Mouse (Mus musculus): ENCODE data around the gene Cnih3.

Gene Cnih3

DNA sequence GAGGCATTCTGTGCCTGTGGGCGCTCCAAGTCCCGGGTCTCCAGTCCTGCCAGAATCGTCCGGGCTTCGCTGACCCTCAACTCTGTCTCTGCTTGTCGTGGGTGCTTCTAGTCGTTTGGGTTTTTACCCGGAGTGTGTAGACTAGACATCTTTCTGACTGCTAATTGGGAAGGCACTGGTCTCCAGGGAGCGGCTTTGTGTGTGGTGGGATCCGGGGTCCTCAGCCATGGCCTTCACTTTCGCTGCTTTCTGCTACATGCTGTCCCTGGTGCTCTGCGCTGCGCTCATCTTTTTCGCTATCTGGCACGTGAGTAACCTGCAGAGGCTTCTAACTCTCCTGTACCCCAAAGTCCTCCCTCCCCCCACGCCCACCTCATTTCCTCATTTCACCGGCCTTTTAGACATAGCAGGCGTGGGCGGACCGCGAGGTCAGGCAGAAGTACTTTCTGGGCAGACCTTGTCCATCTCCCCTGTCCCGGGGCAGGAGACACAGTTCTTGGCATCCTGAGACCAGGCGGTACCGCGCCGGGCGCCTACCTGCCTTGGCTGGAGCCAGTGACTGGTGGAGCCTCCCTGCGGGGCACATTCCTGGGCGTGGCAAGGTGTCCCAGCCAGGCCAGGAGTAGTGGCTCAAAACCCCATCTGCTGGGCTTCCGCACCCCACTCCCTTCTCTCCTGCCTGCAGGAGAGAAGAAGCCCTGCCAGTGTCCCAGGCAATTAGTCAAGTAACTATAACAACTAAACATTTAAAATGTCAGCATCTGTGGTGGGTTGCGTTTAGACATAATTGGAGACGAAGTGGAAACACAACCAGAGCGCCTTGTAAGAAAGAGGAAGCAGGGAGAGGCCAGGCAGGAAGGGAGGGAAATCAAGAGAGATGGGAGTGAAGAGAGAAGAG, 1.0 kb downstream of the Cnih3 start:
- DNase-seq (ENCODE audit: low spot score in 2 of 2), result no peak

- no peak for DNase-seq (ENCODE audit: low spot score in 2 of 2)
Measured at GRCm38 (mm10) chr1:181355683-181356082, 3.3 kb downstream of the Cnih3 start.

GRCm38 (mm10) chr1:181357870-181358269, 5.4 kb downstream of the Cnih3 start:
- no peak for DNase-seq (ENCODE audit: low spot score in 2 of 2)

GRCm38 (mm10) chr1:181358526-181358925, 6.1 kb downstream of the Cnih3 start:
- DNase-seq (ENCODE audit: low spot score in 2 of 2), result no peak

DNA sequence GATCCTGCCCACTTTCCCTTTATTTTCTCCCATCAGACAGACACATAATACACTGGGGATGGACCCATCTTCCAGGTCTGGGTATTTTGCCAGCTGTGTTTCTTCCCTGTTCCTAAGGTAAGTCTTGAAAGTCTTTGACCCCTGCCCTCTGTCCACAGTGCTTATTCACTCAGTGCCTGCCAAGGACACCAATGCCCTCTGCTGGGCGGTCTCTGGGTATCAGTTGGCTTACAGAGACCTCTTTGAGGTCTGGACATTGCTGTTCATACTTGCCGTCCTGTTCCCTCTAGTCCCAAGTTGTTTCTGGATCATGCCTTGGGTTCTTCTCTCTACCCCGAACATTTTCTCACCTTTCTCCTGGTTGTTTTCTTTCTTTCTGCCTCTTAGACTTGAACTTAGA, 8.3 kb downstream of the Cnih3 start:
- DNase-seq (ENCODE audit: low spot score in 2 of 2), result no peak

DNA sequence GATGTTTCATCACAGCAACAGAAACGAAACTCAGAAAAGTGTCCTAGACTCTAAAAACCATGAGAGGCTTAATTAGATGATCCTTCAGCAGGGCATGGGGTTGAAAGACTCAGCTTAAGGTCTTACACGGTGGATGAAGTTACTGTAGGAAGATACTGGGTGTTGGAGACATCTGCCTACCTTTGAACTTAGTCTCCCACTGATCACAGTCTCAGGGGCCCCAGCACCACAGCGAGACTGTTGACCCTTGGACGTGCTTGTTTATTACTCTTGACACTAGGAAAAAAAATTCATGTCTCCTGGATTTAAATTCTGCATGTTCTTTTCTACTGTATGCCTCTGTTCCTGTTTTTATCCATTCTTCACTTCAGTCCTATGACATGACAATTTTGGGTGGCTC, 11.6 kb downstream of the Cnih3 start:
- DNase-seq (ENCODE audit: low spot score in 2 of 2), result no peak

- no peak for DNase-seq (ENCODE audit: low spot score in 2 of 2)
Measured at GRCm38 (mm10) chr1:181365376-181365775, 12.9 kb downstream of the Cnih3 start.

GRCm38 (mm10) chr1:181368789-181369570, 16.6 kb downstream of the Cnih3 start:
- no peak for DNase-seq (ENCODE audit: low spot score in 2 of 2)

DNA sequence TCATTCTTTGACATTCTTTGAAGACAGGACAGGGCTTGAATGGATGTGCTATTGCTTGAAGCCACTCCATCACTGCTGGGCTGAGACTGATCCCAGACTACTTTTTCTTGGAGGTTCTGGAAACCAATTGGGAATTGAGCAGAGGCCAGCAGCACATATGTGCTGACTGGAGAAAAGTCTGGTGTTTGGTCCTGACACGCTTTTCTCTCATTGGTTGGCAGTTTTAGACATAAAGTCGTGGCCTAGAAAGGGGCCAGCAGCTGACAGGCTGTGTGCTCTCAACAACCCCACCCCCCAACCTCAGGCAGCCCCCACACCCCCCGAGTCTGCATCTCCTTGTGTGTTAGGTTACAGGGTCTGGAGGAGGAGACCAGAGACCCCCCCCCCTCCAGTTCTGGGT, 17.9 kb downstream of the Cnih3 start:
- no peak for DNase-seq (ENCODE audit: low spot score in 2 of 2)

DNA sequence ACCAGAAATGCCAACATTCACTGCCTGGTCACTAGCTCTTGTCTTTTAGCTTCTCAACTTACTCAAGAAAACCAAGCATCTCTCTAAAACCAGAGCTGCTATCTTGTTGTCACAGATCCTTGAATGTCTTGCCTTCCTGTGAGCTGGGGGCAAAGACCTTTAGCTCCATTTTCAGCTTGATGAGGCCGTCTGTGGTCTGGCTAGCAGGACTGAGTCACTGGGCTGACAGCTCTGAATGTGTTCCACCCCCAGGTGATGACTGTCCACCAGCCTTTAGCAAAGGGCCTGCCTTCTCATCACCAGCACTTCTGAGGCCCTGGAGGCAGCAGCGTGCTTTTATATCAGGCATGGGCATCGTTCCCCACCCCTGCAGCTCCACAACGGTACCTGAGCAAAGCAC, 18.8 kb downstream of the Cnih3 start:
- DNase-seq (ENCODE audit: low spot score in 2 of 2), result no peak

DNA sequence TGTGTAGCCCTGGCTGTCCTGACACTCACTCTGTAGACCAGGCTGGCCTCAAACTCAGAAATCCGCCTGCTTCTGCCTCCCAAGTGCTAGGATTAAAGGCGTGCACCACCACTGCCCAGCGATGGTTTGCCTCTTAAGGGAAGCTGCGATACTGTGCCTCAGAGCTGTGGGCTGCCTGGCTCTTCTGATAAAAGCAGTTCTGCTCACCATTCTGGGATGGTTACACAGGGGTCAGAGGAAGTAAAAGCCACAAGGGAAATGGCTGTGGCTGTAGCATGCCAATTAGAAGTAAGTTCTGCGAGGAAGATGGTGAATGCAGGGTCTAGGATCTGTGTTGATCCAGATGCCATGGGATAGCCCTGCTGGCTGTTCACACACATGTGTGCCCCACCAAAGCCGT, 19.9 kb downstream of the Cnih3 start:
- DNase-seq (ENCODE audit: low spot score in 2 of 2), result peak in 1 of 2 experiments; percentile 4

GRCm38 (mm10) chr1:181374627-181375374, 22.4 kb downstream of the Cnih3 start:
- DNase-seq (ENCODE audit: low spot score in 2 of 2), result no peak

DNA sequence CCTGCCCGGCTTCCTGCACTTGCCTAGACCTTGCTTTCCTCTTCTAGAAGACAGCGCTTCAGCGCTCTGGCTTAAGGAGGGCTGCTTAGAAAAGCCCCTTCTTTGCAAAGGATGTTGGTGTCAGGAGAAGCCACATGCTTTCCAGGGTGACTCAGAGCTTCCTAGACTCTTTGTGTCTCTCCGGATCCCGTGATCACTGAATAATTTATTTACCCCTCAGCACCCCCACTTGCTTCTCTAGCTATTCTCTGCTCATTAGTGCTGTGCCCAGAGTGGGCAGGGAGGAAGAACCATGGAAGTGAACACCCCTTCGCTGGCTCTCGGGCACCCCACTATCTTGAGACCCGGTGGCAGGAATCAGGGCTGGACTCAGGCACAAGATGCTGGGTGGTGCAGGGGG, 24.0 kb downstream of the Cnih3 start:
- no peak for DNase-seq (ENCODE audit: low spot score in 2 of 2)

DNA sequence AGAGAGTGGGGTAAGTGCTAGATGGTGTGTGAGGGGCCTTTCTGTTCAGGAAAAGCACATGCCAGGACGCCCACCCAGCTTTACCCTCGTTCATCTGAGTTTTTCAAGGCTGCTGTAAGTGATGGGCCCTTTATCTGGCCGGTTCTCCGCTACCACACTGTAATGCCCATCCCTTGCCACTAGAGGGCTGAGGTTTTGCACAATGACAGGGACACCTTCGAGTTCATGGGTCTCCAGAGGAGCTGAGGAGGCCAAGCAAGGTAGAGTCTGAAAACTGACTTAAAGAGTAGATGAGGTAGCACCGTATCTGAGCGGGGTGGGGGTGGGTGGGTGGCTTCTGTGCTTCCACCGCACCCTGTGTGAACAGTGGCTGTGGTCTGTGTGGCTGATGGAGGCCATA, 27.2 kb downstream of the Cnih3 start:
- DNase-seq (ENCODE audit: low spot score in 2 of 2), result peak; percentile 11 to 15

GRCm38 (mm10) chr1:181381410-181382010, 29.1 kb downstream of the Cnih3 start:
- DNase-seq (ENCODE audit: low spot score in 2 of 2), result no peak

DNA sequence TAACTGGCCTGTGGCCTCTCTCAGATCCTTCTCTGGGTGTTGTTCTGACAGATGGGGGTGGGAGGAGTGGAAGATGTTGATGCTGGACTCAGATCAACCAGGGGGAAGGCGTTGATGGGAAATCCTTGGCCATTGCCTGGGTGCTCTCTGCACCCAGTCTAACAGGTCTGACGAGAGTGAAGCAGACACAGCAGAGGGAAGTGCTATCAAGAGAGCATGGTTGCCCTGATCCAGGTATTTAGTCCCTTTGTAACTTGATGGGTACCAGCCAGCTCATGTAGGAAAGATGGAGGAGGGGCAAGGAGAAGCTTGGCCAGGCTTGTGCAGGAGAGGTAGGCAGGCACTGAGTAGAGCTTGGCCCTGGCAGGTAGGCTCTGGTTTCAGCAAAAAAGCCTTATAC, 36.8 kb downstream of the Cnih3 start:
- DNase-seq (ENCODE audit: low spot score in 2 of 2), result no peak

GRCm38 (mm10) chr1:181392489-181392888, 40.1 kb downstream of the Cnih3 start:
- no peak for DNase-seq (ENCODE audit: low spot score in 2 of 2)

- DNase-seq (ENCODE audit: low spot score in 2 of 2), result peak in 1 of 2 experiments; percentile 8
Measured at GRCm38 (mm10) chr1:181393250-181394149, 41.1 kb downstream of the Cnih3 start.

GRCm38 (mm10) chr1:181395234-181395828, 42.9 kb downstream of the Cnih3 start:
- no peak for DNase-seq (ENCODE audit: low spot score in 2 of 2)

GRCm38 (mm10) chr1:181399179-181399578, 46.8 kb downstream of the Cnih3 start:
- no peak for DNase-seq (ENCODE audit: low spot score in 2 of 2)

Data from spleen, postnatal 36 days (tissue).